In the genomic region with DNA sequence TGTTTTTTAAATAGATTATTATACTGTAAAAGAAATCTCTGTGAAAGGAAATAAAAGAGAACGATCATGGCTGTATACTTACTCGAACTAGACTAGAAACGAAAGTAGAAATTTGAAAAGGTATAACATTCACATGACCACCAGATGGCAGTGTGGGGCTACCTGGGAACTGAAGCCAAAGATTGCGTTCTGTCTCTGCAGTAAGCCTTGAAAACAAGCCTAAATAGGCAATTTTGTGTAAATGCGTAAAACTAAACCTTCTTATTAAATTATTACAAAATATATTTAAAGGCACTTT, we compare ENCODE assay signal across 7 mouse cellular contexts. TPM values are rescaled to one million over a fixed set of nuclear protein-coding genes. Genes with fewer than 3 reads are reported as not detected.
DNase-seq lines count a peak whose midpoint lies in the region; ATAC-seq lines count a peak whose summit lies in the region.

No protein-coding gene starts in this region.

- no peaks in the 10 kb centered on the region for H3K9me3 ChIP-seq in midbrain, embryonic 10.5 days (replicated peaks)

- H3K27ac ChIP-seq in midbrain, embryonic 10.5 days (replicated peaks) = peak overlapping the region; percentile 57; the same call in 1 of the 2 replicates

- H3K27me3 ChIP-seq in midbrain, embryonic 10.5 days (ENCODE audit: low read depth, poor library complexity, severe bottlenecking) = no peaks in the 10 kb centered on the region

- no peak overlapping the region for H3K4me3 ChIP-seq in midbrain, embryonic 10.5 days

- peak; percentile 93 for ATAC-seq in common myeloid progenitor, adult 5-6 weeks (replicated peaks; ENCODE audit: low read depth, poor library complexity, severe bottlenecking)
- ATAC-seq in inflammation-experienced regulatory T-cells, adult 6 months = peak; percentile 92

- intact Hi-C loops in left cerebral cortex, postnatal 36 days (cut with DNase I) = no loop called here

- WGBS in midbrain, embryonic 10.5 days = 51% methylated on average over 5 of the region's 5 CpGs

- DNase-seq in adipocyte (ENCODE audit: low spot score) = peak; percentile 81
- peak; percentile 58 for DNase-seq in gastrocnemius, postnatal 10 days
- peak; percentile 33 to 61 for DNase-seq in left cerebral cortex, postnatal 36 days (ENCODE audit: low spot score in 2 of 2)
- DNase-seq in midbrain, embryonic 10.5 days (ENCODE audit: low spot score) = peak; percentile 29
- peak; percentile 38 for DNase-seq in skeletal muscle tissue, adult 2 months (ENCODE audit: low read depth, low spot score)

- H3K4me1 ChIP-seq in midbrain, embryonic 10.5 days = peaks cover 8% of the 10 kb centered on the region

- H3K36me3 ChIP-seq in midbrain, embryonic 10.5 days = no peaks in the 10 kb centered on the region

RNA-seq across cellular contexts. Expression of a gene that starts 38.5 kb away (rescaled TPM):
- total RNA-seq in common myeloid progenitor, adult 5-6 weeks (2017) = not detected in 2 replicates
- total RNA-seq in gastrocnemius, postnatal 10 days (2021) = not detected
- polyA plus RNA-seq in inflammation-experienced regulatory T-cells, adult 6 months (2017; shearing (Covaris generic)) = 100 to 1,000 TPM; 378 to 482 (median 406) TPM
- not detected for total RNA-seq in left cerebral cortex, postnatal 36 days (2021)
- polyA plus RNA-seq in midbrain, embryonic 10.5 days (2016; fragmentation: Nextera tagmentation; extraction: Ambion mirVana) = 0.27 and 0.42 TPM in 2 replicates

RNA-seq across cellular contexts. Expression of a gene that starts 51.2 kb away (rescaled TPM):
- total RNA-seq in common myeloid progenitor, adult 5-6 weeks (2017) = not detected in 2 replicates
- not detected for total RNA-seq in gastrocnemius, postnatal 10 days (2021)
- under 1 TPM in 1 of 3 experiments, not detected in 2; 0.73 TPM for polyA plus RNA-seq in inflammation-experienced regulatory T-cells, adult 6 months (2017; shearing (Covaris generic))
- not detected for total RNA-seq in left cerebral cortex, postnatal 36 days (2021)
- not detected in 2 replicates for polyA plus RNA-seq in midbrain, embryonic 10.5 days (2016; fragmentation: Nextera tagmentation; extraction: Ambion mirVana)

Comparison
In these comparisons a context has a peak if more than half of its experiments do, and no peak if none do; other contexts are left out.
1. DNase-seq: peak in every context shown above with its lines; median percentile 81 in adipocyte; 58 in gastrocnemius, postnatal 10 days; 47 in left cerebral cortex, postnatal 36 days; 38 in skeletal muscle tissue, adult 2 months; 29 in midbrain, embryonic 10.5 days.